Mouse (Mus musculus): Measurements from ENCODE around the gene Clpx.

Clpx gene

GRCm38 (mm10) chr9:65346476-65347111 lies 52.5 kb downstream of the Clpx start:
- peak; percentile 68 for DNase-seq (ENCODE audit: low spot score)

GRCm38 (mm10) chr9:65347112-65347850 lies 53.2 kb downstream of the Clpx start:
- DNase-seq (ENCODE audit: low spot score), result no peak

GRCm38 (mm10) chr9:65353251-65353650 lies 59.2 kb downstream of the Clpx start:
- no peak for DNase-seq (ENCODE audit: low spot score)

GRCm38 (mm10) chr9:65356561-65356960 lies 62.5 kb downstream of the Clpx start:
- no peak for DNase-seq (ENCODE audit: low spot score)

- no peak for DNase-seq (ENCODE audit: low spot score)
These were observed 62.9 kb downstream of the Clpx start for GRCm38 (mm10) chr9:65356971-65357370.

GRCm38 (mm10) chr9:65358956-65359480 lies 65.0 kb downstream of the Clpx start:
- no peak for DNase-seq (ENCODE audit: low spot score)

GRCm38 (mm10) chr9:65360641-65361448 lies 66.8 kb downstream of the Clpx start, which contains the start of gene Ubap1l:
TSS of gene Ubap1l (plus strand) at chr9:65361041.
- no peak for DNase-seq (ENCODE audit: low spot score)

GRCm38 (mm10) chr9:65363684-65364083 lies 69.6 kb downstream of the Clpx start:
- no peak for DNase-seq (ENCODE audit: low spot score)

- no peak for DNase-seq (ENCODE audit: low spot score)
These were observed 71.7 kb downstream of the Clpx start for GRCm38 (mm10) chr9:65365721-65366120.

- DNase-seq (ENCODE audit: low spot score), result no peak
These were observed 77.7 kb downstream of the Clpx start for GRCm38 (mm10) chr9:65371756-65372155.

- DNase-seq (ENCODE audit: low spot score), result no peak
These were observed 78.4 kb downstream of the Clpx start for GRCm38 (mm10) chr9:65372449-65372848.

GRCm38 (mm10) chr9:65374468-65375162 lies 80.6 kb downstream of the Clpx start:
- no peak for DNase-seq (ENCODE audit: low spot score)

- no peak for DNase-seq (ENCODE audit: low spot score)
These were observed 81.3 kb downstream of the Clpx start for GRCm38 (mm10) chr9:65375163-65375934.

Data from testis, postnatal 14 days (tissue).